Mouse (Mus musculus) bone marrow, adult 2 months (tissue): ENCODE results near the gene Emc7.

Source experiments
- CTCF ChIP-seq: fragments of 200-500 bp; IDR thresholded peaks from 2 replicates; pipeline ENCODE4 v1.5.1; 2011; ENCODE audit warnings: low read length, control low read depth; ENCODE audit not compliant: control insufficient read depth, insufficient read depth
- POLR2A ChIP-seq: fragments of 200-500 bp; IDR thresholded peaks from 2 replicates; pipeline ENCODE4 v1.6.1; 2011; ENCODE audit warnings: low read depth, mild to moderate bottlenecking, control low read depth, low read length, borderline replicate concordance; ENCODE audit not compliant: control insufficient read depth

DNA sequence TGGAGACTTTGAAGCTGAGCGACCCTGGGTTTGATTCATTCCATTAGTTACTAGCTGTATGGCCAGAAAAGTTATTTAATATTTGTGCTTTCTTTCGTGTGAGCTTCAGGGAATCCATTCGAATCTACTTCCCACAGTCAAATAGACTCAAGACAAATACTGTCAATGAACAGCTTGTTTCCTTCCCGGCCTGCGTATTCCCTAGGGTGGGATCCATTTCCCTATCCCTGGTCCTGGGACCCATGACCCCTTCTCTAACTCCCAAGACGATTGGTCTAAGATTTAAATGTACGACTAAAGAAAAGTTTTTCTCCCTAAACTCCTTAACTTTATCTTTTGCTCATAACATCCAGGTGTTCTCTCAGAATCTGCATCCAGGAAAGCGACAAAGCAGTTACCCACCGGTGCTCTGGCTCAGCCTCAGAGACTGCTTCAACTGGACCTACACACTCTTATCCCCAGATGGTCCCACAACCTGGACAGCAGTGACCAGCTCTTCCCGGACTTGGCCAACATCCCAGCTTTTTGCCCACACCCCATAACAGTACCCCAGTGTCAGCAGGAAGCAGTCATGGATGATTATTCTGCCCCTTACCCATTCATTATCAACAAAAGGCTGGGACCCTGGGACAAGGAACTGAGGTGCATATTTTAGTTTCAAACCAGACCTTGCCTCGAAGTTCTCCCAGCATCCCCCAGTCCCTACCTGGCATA is 35.8 kb downstream of the Emc7 start:
- TF ChIP-seq CTCF (no peak), POLR2A (no peak)
